Comparison of ENCODE assay signal across 8 mouse cellular contexts in genomic region chr7:65156514-65156911, GRCm38 (mm10). TPM values are rescaled to one million over a fixed set of nuclear protein-coding genes. Genes with fewer than 3 reads are reported as not detected.
DNase-seq lines count a peak whose midpoint lies in the region; TF ChIP-seq lines count a peak whose summit lies in the region.

Gene Fam189a1, minus strand, starts transcription at chr7:65156570.

- intact Hi-C loops in gastrocnemius, adult 2 months (cut with DNase I) = no loop called here
- intact Hi-C loops in left cerebral cortex, postnatal 4 days (cut with DNase I) = no loop called here

- TF ChIP-seq CTCF in gastrocnemius, adult 2 months (IDR thresholded peaks at IDR 0.05) = no peak

- peak; percentile 16 for DNase-seq in gastrocnemius, adult 2 months
- DNase-seq in gastrocnemius, adult 8-10 months (ENCODE audit: low spot score in 2 of 2) = no peak
- DNase-seq in ES-CJ7 (ENCODE audit: low read depth, low spot score) = peak; percentile 26
- DNase-seq in embryo, embryonic 11.5 days (ENCODE audit: low read depth, low spot score) = peak; percentile 16
- peak; percentile 21 for DNase-seq in heart, postnatal 4 days
- peak; percentile 38 for DNase-seq in left cerebral cortex, postnatal 4 days
- peak; percentile 75 for DNase-seq in neural tube, embryonic 10.5 days (ENCODE audit: extremely low spot score, low spot score)
- DNase-seq in spleen, adult 18-20 months = no peak

- peak within 1 kb of the TSS; percentile 68 for H3K4me3 ChIP-seq in gastrocnemius, adult 2 months

- no peak within 1 kb of the TSS for H3K27ac ChIP-seq in gastrocnemius, adult 2 months

RNA-seq across cellular contexts. Expression of gene Fam189a1, which starts in this region (rescaled TPM):
- not detected for total RNA-seq in gastrocnemius, adult 2 months (2021)
- total RNA-seq in gastrocnemius, adult 8-10 months (2022) = not detected
- total RNA-seq in heart, postnatal 4 days (2021) = under 1 TPM; 0.09 to 0.14 TPM
- total RNA-seq in left cerebral cortex, postnatal 4 days (2021) = 10 to 100 TPM; 26.4 to 34.3 TPM

Comparison
In these comparisons a context has a peak if more than half of its experiments do, and no peak if none do; other contexts are left out.
1. RNA of gene Fam189a1 (total RNA-seq): 26.4 to 34.3 TPM in left cerebral cortex, postnatal 4 days; not detected in gastrocnemius, adult 8-10 months, 0.09 to 0.14 TPM in heart, postnatal 4 days and not detected in gastrocnemius, adult 2 months; every median in the first group is over 10 times any median in the second.
2. Peak in DNase-seq and H3K4me3 ChIP-seq in gastrocnemius, adult 2 months; RNA of the gene not detected or under 1 TPM.
3. Peak in DNase-seq in heart, postnatal 4 days; RNA of the gene not detected or under 1 TPM.
4. DNase-seq: peak in ES-CJ7 (single experiment), embryo, embryonic 11.5 days (single experiment), left cerebral cortex, postnatal 4 days (single experiment) and neural tube, embryonic 10.5 days (single experiment); none in gastrocnemius, adult 8-10 months (0 of 2) and spleen, adult 18-20 months (0 of 2).